ENCODE assay signal across 18 mouse cellular contexts in genomic region chr12:7430981-7431380, GRCm38 (mm10).
"Had no signal": no experiment of that assay in that cellular context is flagged by ENCODE, and none has a peak within 500 bp of the region (broad histone marks: within the 10 kb centered on the region; RNA-seq: fewer than 3 reads in every experiment).

No protein-coding gene starts in this region.

- H3K27ac ChIP-seq: liver, embryonic 14.5 days; midbrain, embryonic 10.5 days; midbrain, embryonic 12.5 days; neural tube, embryonic 13.5 days; neural tube, embryonic 15.5 days had no signal

- H3K27me3 ChIP-seq: midbrain, embryonic 12.5 days; neural tube, embryonic 13.5 days; neural tube, embryonic 15.5 days had no signal

- H3K9ac ChIP-seq: liver, embryonic 14.5 days; lung, embryonic 14.5 days; midbrain, embryonic 12.5 days; neural tube, embryonic 13.5 days; neural tube, embryonic 15.5 days had no signal

- H3K4me3 ChIP-seq: midbrain, embryonic 10.5 days; midbrain, embryonic 12.5 days; myocyte; neural tube, embryonic 13.5 days; neural tube, embryonic 15.5 days had no signal

- DNase-seq: lung, adult 18-20 months; lung, embryonic 14.5 days; lung, postnatal 10 days; lung, postnatal 4 days; midbrain, embryonic 14.5 days; retina, postnatal 1 day; right cerebral cortex, postnatal 14 days; right cerebral cortex, postnatal 4 days; spleen, adult 18-20 months; thymus, adult 18-20 months; thymus, postnatal 14 days; thymus, postnatal 36 days had no signal

- H3K4me1 ChIP-seq: midbrain, embryonic 10.5 days; midbrain, embryonic 12.5 days; neural tube, embryonic 13.5 days; neural tube, embryonic 15.5 days had no signal

- H3K36me3 ChIP-seq: midbrain, embryonic 10.5 days; midbrain, embryonic 12.5 days; neural tube, embryonic 13.5 days; neural tube, embryonic 15.5 days had no signal

- H3K4me2 ChIP-seq: lung, embryonic 14.5 days; midbrain, embryonic 12.5 days; neural tube, embryonic 13.5 days; neural tube, embryonic 15.5 days had no signal

- H3K9me3 ChIP-seq: midbrain, embryonic 10.5 days; midbrain, embryonic 12.5 days; neural tube, embryonic 13.5 days; neural tube, embryonic 15.5 days had no signal
